ENCODE assay signal across 19 mouse cellular contexts in the genomic region with DNA sequence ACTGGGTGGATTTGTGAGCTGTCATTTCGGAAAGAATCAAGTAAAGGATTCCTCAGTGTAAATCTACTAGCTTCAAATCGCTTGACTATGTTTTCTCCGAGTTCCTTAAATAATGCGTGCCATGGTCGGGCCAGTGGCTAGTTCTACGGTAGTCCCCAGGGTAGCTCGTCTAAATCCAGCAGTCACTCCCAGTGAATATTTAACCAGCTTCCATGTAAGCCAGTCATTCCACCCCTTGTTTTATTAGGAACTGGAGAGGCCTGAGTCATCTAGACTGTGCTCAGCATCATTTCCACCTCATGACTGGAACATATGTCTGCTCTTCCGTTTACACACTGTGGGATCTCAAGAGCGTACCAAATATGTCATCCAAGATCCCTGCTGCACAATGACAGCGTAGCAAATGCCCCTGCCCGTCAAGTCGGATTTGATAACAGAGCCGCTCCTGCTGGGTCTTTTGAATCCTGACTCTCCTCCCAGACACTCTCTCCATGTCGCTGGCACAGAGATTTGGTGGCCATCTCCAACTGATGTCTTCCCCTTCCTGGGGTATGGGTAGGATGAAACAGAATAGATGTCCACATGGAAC. TPM values are rescaled to one million over a fixed set of nuclear protein-coding genes. Genes with fewer than 3 reads are reported as not detected.
A peak's percentile ranks its signal among the peaks of the same experiment; 100 is the strongest.
DNase-seq lines count a peak whose midpoint lies in the region; TF ChIP-seq lines count a peak whose summit lies in the region.
"Had no signal": no experiment of that assay in that cellular context is flagged by ENCODE, and none has a peak within 500 bp of the region (broad histone marks: within the 10 kb centered on the region; RNA-seq: fewer than 3 reads in every experiment).

No protein-coding gene starts in this region.

- no peak for TF ChIP-seq POLR2A in kidney, adult 2 months (IDR thresholded peaks at IDR 0.05; ENCODE audit: low read depth, low read length)

- no peaks in the 10 kb centered on the region for H3K79me2 ChIP-seq in C2C12 (ENCODE audit: control insufficient read depth, insufficient read depth)

- no peaks in the 10 kb centered on the region for H3K27me3 ChIP-seq in kidney, adult 2 months (replicated peaks; ENCODE audit: control insufficient read depth, insufficient read depth, low read length)
- no peaks in the 10 kb centered on the region for H3K27me3 ChIP-seq in C2C12 (ENCODE audit: control insufficient read depth, insufficient read depth, insufficient read length)
- peaks cover 12% of the 10 kb centered on the region; the same call in 1 of the 2 replicates for H3K27me3 ChIP-seq in forebrain, embryonic 10.5 days (ENCODE audit: poor library complexity, severe bottlenecking)
- H3K27me3 ChIP-seq: embryonic facial prominence, embryonic 12.5 days had no signal

- H3K27ac ChIP-seq in kidney, adult 2 months (ENCODE audit: insufficient read depth, low read depth, low read length): no peak overlapping the region
- no peak overlapping the region for H3K27ac ChIP-seq in forebrain, embryonic 10.5 days
- H3K27ac ChIP-seq: embryonic facial prominence, embryonic 12.5 days; hindbrain, embryonic 14.5 days; limb, embryonic 10.5 days had no signal

- 67% methylated on average over 14 of the region's 14 CpGs for WGBS in kidney, adult 2 months
- 91% methylated on average over 14 of the region's 14 CpGs for WGBS in forebrain, embryonic 10.5 days

- H3K79me3 ChIP-seq in C2C12 (ENCODE audit: low read depth): no peaks in the 10 kb centered on the region

- H3K4me3 ChIP-seq in kidney, adult 2 months (ENCODE audit: insufficient read depth, low read depth, low read length): no peak overlapping the region
- no peak overlapping the region for H3K4me3 ChIP-seq in C2C12 (ENCODE audit: insufficient read depth, poor library complexity, severe bottlenecking)
- no peak overlapping the region for H3K4me3 ChIP-seq in forebrain, embryonic 10.5 days
- H3K4me3 ChIP-seq: embryonic facial prominence, embryonic 12.5 days; erythroblast, embryonic 14.5 days; limb, embryonic 10.5 days had no signal

- no peaks in the 10 kb centered on the region for H3K9me3 ChIP-seq in forebrain, embryonic 10.5 days
- H3K9me3 ChIP-seq: embryonic facial prominence, embryonic 12.5 days; limb, embryonic 10.5 days had no signal

- H3K4me1 ChIP-seq in kidney, adult 2 months (ENCODE audit: control insufficient read depth, insufficient read depth, low read length): 0 out of 2 replicates have a peak, but pooled peaks cover 5% of the 10 kb centered on the region
- peaks cover 9% of the 10 kb centered on the region; the same call in 1 of the 2 replicates for H3K4me1 ChIP-seq in forebrain, embryonic 10.5 days
- H3K4me1 ChIP-seq: embryonic facial prominence, embryonic 12.5 days had no signal

- H3ac ChIP-seq in C2C12 (ENCODE audit: control insufficient read depth, insufficient read length, low read depth): no peak overlapping the region

- TF ChIP-seq CTCF in kidney, adult 2 months (conservative IDR thresholded peaks at IDR 0.05; ENCODE audit: insufficient read depth, insufficient read length, low read depth, low read length): no peak
- no peak for TF ChIP-seq CTCF in C2C12 (IDR thresholded peaks at IDR 0.05; ENCODE audit: control insufficient read depth, insufficient read depth, insufficient read length)

- DNase-seq in kidney, adult 2 months: peak; percentile 63
- no peak for DNase-seq in kidney, adult 11 months
- DNase-seq in cerebellum, adult 11 months: peak; percentile 78
- peak; percentile 78 to 89 for DNase-seq in cerebellum, postnatal 10 days
- DNase-seq in gastrocnemius, postnatal 4 days (ENCODE audit: low spot score in 2 of 2): no peak
- no peak for DNase-seq in adipocyte (ENCODE audit: low spot score)
- DNase-seq in forebrain, embryonic 10.5 days (ENCODE audit: extremely low spot score, low spot score): no peak
- DNase-seq: adrenal gland, postnatal 14 days; gastrocnemius, postnatal 36 days; heart, postnatal 14 days; kidney, postnatal 10 days; lung, adult 2 months; lung, postnatal 36 days; right cerebral cortex, adult 18-20 months had no signal

- H3K36me3 ChIP-seq in kidney, adult 2 months (ENCODE audit: control insufficient read depth, insufficient read depth, low read length): no peaks in the 10 kb centered on the region
- H3K36me3 ChIP-seq in C2C12 (ENCODE audit: control insufficient read depth, insufficient read depth): no peaks in the 10 kb centered on the region
- H3K36me3 ChIP-seq in forebrain, embryonic 10.5 days (replicated peaks): no peaks in the 10 kb centered on the region
- H3K36me3 ChIP-seq: embryonic facial prominence, embryonic 12.5 days; limb, embryonic 10.5 days had no signal

TF ChIP-seq in C2C12, 6 proteins besides CTCF, POLR2A, EP300 and RAD21:
- TF ChIP-seq MAX (IDR thresholded peaks at IDR 0.05) (no peak), MYOD1 (IDR thresholded peaks at IDR 0.05; ENCODE audit: control insufficient read depth, insufficient read length, low read depth) (peak; percentile 73)
TF ChIP-seq in C2C12: peak in this region for 1.

RNA-seq across cellular contexts. Expression of a gene that starts 45.8 kb away (rescaled TPM):
- 128 and 131 TPM in 2 replicates for polyA plus RNA-seq in kidney, adult 2 months (2012; rRNA removed)
- polyA plus RNA-seq in C2C12 (2012; fragmentation: generic; extraction: Trizol): 12.9 TPM
- total RNA-seq in gastrocnemius, postnatal 4 days (2021): 100 to 1,000 TPM; 164 to 171 TPM
- polyA plus RNA-seq in forebrain, embryonic 10.5 days (2016; fragmentation: Nextera tagmentation; extraction: Ambion mirVana): 27.3 and 31.5 TPM in 2 replicates

Comparison
In these comparisons a context has a peak if more than half of its experiments do, and no peak if none do; other contexts are left out.
1. DNase-seq: peak in kidney, adult 2 months (single experiment), cerebellum, adult 11 months (single experiment) and cerebellum, postnatal 10 days (2 of 2); none in kidney, adult 11 months (single experiment), gastrocnemius, postnatal 4 days (0 of 2), adipocyte (single experiment) and forebrain, embryonic 10.5 days (single experiment).